ENCODE assay signal across 8 mouse cellular contexts in the genomic region with DNA sequence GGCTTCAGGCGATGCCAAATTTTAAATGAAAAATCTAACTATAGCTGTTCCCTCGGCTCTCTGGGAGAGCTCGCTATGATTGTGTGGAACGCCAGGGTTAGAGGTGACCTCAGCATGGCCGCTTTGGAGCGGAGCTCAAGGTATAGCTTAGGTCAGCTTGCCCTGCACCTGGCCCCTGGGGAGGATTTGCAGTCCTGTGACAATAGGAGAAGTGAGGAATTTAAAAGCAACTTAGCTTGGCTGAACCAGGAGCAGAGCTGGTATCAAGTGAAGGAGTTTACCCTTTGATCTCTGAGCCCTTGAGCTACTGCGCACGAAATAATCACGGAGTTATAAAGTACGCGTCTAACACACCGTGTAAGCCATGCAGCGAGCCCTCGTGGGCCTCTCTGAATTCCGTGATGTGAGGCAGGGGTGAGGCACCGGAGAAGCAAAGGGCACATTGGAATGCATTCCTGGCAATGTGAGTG.
DNase-seq lines count a peak whose midpoint lies in the region; ATAC-seq lines count a peak whose summit lies in the region.

No protein-coding gene starts in this region.

- 0 out of 2 replicates have a peak, but pooled peaks have one; percentile 39 for ATAC-seq in heart, embryonic 11.5 days (replicated peaks; ENCODE audit: insufficient number of reproducible peaks, low FRiP score, low TSS enrichment)
- peak; percentile 61 for ATAC-seq in megakaryocyte progenitor cell, adult 5-6 weeks (replicated peaks; ENCODE audit: poor library complexity)

- peak; percentile 11 for DNase-seq in gastrocnemius, postnatal 10 days
- DNase-seq in gastrocnemius, adult 18-20 months (ENCODE audit: low spot score), result no peak
- DNase-seq in cerebellum, adult 9-10 months, result peak; percentile 15
- peak; percentile 33 for DNase-seq in kidney, adult 9 months
- no peak for DNase-seq in testis, postnatal 10 days (ENCODE audit: low spot score)
- no peak for DNase-seq in spleen, adult 18-20 months

- peaks cover 9% of the 10 kb centered on the region for H3K4me1 ChIP-seq in heart, embryonic 11.5 days (ENCODE audit: control insufficient read depth, insufficient read depth, low read length)

- peak overlapping the region; percentile 72 for H3K9ac ChIP-seq in heart, embryonic 11.5 days (ENCODE audit: low read depth, low read length)

- H3K4me3 ChIP-seq in heart, embryonic 11.5 days (ENCODE audit: low read depth, low read length), result peak overlapping the region; percentile 33

- no peaks in the 10 kb centered on the region for H3K36me3 ChIP-seq in heart, embryonic 11.5 days (ENCODE audit: control insufficient read depth, insufficient read depth, low read length)

- peak overlapping the region; percentile 73 for H3K27ac ChIP-seq in heart, embryonic 11.5 days (ENCODE audit: low read depth, low read length)

- H3K9me3 ChIP-seq in heart, embryonic 11.5 days (replicated peaks; ENCODE audit: control insufficient read depth, low read length), result no peaks in the 10 kb centered on the region

- H3K4me2 ChIP-seq in heart, embryonic 11.5 days, result peak overlapping the region; percentile 71

- 9% methylated on average over 16 of the region's 16 CpGs for WGBS in heart, embryonic 11.5 days (ENCODE audit: insufficient replicate concordance)

- no peaks in the 10 kb centered on the region for H3K27me3 ChIP-seq in heart, embryonic 11.5 days (ENCODE audit: control insufficient read depth, insufficient read depth, low read length)

Comparison
In these comparisons a context has a peak if more than half of its experiments do, and no peak if none do; other contexts are left out.
1. DNase-seq: peak in gastrocnemius, postnatal 10 days (single experiment), cerebellum, adult 9-10 months (single experiment) and kidney, adult 9 months (single experiment); none in gastrocnemius, adult 18-20 months (single experiment), testis, postnatal 10 days (single experiment) and spleen, adult 18-20 months (0 of 2).